Mouse (Mus musculus) lung, embryonic 15.5 days (tissue): Measurements from ENCODE around the gene Rab3c. TPM values are rescaled to one million over a fixed set of nuclear protein-coding genes. Genes with fewer than 3 reads are reported as not detected.

Experiments used
- ATAC-seq: fragments of 200-750 bp; cut with Nextera tagmentation; 2 replicates; pipeline ENCODE4 v1.8.0; 2017; ENCODE audit warnings: moderate number of reproducible peaks, borderline replicate concordance; ENCODE audit not compliant: low FRiP score, low TSS enrichment; ENCODE audit errors: extremely low read depth
- H3K27ac ChIP-seq: fragments of 300-500 bp; sonication (generic); 2 replicates; pipeline ENCODE4 v1.5.1; 2015; ENCODE audit warnings: moderate library complexity, mild to moderate bottlenecking, inconsistent platforms
- H3K27me3 ChIP-seq: fragments of 300-500 bp; sonication (generic); 2 replicates; pipeline ENCODE4 v1.6.1; 2015; ENCODE audit warnings: inconsistent platforms
- H3K36me3 ChIP-seq: fragments of 300-500 bp; sonication (generic); 2 replicates; pipeline ENCODE4 v1.6.1; 2015; ENCODE audit warnings: inconsistent platforms
- H3K4me1 ChIP-seq: fragments of 300-500 bp; sonication (generic); 2 replicates; pipeline ENCODE4 v1.6.1; 2015; ENCODE audit warnings: inconsistent platforms
- H3K4me2 ChIP-seq: fragments of 300-500 bp; sonication (generic); 2 replicates; pipeline ENCODE4 v1.6.1; 2015; ENCODE audit warnings: inconsistent platforms, mild to moderate bottlenecking, moderate library complexity
- H3K4me3 ChIP-seq: fragments of 300-500 bp; sonication (generic); 2 replicates; pipeline ENCODE4 v1.5.1; 2015; ENCODE audit warnings: mild to moderate bottlenecking, inconsistent platforms
- H3K9ac ChIP-seq: fragments of 300-500 bp; sonication (generic); 2 replicates; pipeline ENCODE4 v1.6.1; 2015; ENCODE audit warnings: inconsistent platforms
- H3K9me3 ChIP-seq: fragments of 300-500 bp; sonication (generic); 2 replicates; pipeline ENCODE4 v1.6.1; 2016; ENCODE audit warnings: inconsistent platforms
- WGBS: fragments of 180-500 bp; shearing (Covaris S2); methylation state at CpG from one replicate; pipeline ENCODE4 v1.1.7; 2015; 5-methylcytosine and 5-hydroxymethylcytosine counted together
- polyA plus RNA-seq: library from polyadenylated mRNA; unstranded; fragments of >200 nt; fragmentation: Nextera tagmentation; extraction: Ambion mirVana; gene quantifications from 2 replicates; pipeline ENCODE4 v1.2.1, GENCODE M21; 2015

Gene Rab3c
- polyA plus RNA-seq, 1 experiment from 2014 or later: 2.5 TPM

DNA sequence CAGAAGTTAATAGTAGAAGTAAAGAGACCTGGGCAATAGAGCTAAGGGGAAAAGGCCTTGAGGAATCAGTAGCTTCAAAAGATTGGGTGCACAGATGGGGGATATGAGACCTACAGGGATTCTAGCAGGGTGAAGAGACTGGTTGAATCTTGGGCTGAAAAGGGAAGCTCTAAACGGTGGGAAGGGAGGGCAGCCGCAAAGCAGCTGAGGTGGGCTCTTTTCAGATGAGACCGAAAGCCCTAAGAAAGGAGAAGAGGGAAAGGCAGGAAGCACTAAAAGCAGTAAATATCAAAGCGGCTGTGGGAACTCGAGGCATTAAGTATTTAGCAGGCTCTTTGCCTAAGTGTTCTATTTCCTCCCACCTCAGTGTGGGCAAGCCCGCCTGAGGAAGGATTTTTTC, 248.9 kb downstream of the Rab3c start:
- no peaks in the 10 kb centered on the region for H3K9me3 ChIP-seq
- no peak for ATAC-seq
- H3K27ac ChIP-seq: no peak overlapping the region
- H3K36me3 ChIP-seq: no peaks in the 10 kb centered on the region
- 26% methylated on average over 6 of the region's 6 CpGs for WGBS
- no peaks in the 10 kb centered on the region for H3K27me3 ChIP-seq
- H3K9ac ChIP-seq: no peak overlapping the region
- H3K4me1 ChIP-seq: no peaks in the 10 kb centered on the region
- no peak overlapping the region for H3K4me3 ChIP-seq
- H3K4me2 ChIP-seq: no peak overlapping the region

DNA sequence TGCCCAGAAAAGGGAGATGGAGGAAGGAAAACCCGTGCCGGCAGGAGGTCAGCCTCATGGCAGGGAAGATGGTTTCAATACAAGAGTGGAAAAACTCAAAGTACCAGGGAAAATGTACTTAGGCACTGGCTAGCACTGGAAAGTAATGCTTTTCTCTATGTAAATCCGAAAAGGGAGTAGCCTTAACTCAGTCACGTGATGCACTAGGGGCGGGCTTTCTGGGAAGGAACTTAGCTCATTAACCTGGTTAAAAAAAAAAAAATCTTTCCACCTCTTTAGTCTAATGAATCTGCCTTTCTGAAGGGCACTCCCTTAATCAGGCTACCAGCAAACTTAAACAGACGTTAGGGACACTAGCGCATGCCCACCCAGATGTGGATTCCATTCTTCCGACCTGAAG, 249.7 kb downstream of the Rab3c start:
- ATAC-seq: no peak
- WGBS: 68% methylated on average over 8 of the region's 8 CpGs
- Histone ChIP-seq H3K4me1 (no peaks in the 10 kb centered on the region), H3K27ac (no peak overlapping the region), H3K4me3 (no peak overlapping the region), H3K27me3 (no peaks in the 10 kb centered on the region), H3K9ac (no peak overlapping the region), H3K9me3 (no peaks in the 10 kb centered on the region), H3K36me3 (no peaks in the 10 kb centered on the region), H3K4me2 (no peak overlapping the region)

DNA sequence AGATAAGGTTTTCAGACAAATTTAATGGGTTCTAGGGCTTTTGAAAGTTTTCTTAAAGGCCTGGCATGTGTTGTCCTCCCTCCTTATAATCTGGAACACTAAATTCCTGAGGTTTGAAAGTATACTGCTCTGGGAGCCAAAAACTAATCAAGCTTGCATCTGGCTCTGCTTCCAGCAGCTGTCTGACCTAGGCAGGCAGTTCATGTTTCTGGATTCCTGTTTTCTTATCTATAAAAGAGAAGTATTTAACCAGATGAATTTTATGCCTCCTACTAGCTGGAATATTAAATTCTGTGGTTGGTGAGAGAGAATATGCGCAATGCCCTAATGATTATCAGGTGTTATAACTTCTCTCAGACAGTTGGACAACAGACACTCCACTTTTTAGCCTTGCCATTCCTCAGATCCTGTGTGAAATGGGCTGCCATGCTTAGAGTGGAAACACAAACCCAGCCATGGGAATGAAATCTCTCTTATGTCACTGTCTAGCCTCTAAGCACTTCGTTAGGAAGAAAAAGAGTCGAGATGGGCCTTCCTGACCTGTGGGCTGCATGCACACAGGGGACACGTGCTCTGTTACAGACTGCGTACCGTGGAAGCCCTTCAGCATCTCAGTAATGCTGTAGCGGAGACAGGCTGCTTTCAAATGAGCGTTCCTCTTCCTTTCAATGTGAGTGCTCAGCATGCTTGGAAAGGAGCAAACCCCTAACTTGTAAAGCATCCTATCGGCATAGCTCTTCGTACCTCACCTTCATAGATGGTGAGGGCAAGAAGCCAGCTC, 256.2 kb downstream of the Rab3c start:
- Histone ChIP-seq H3K4me2 (no peak overlapping the region), H3K9me3 (no peaks in the 10 kb centered on the region), H3K36me3 (no peaks in the 10 kb centered on the region), H3K4me3 (no peak overlapping the region), H3K4me1 (peaks cover 10% of the 10 kb centered on the region), H3K9ac (no peak overlapping the region), H3K27ac (no peak overlapping the region), H3K27me3 (no peaks in the 10 kb centered on the region)
- ATAC-seq: peak; percentile 31; the same call in 1 of the 2 replicates
- WGBS: 67% methylated on average over 10 of the region's 10 CpGs

DNA sequence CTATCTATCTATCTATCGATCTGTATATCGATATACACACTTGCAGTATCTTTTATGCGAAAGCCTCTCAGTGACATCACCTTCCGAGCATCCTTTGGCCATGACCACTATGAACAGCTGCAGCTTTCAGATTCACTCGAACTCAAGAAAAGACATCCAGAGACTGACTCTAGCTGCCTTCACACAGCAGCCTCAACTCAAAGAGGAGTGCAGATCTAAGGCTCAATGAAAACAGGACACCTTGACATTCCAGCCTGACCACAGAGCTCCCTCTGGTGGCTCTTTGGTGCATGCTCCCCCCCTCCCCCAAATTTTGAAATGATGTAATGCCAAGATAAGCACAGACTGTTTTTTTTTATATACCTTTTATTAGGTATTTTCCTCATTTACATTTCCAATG, 257.8 kb downstream of the Rab3c start:
- no peak overlapping the region for H3K27ac ChIP-seq
- no peaks in the 10 kb centered on the region for H3K27me3 ChIP-seq
- no peak overlapping the region for H3K9ac ChIP-seq
- H3K4me2 ChIP-seq: no peak overlapping the region
- peaks cover 19% of the 10 kb centered on the region for H3K4me1 ChIP-seq
- H3K36me3 ChIP-seq: no peaks in the 10 kb centered on the region
- no peak for ATAC-seq
- no peak overlapping the region for H3K4me3 ChIP-seq
- H3K9me3 ChIP-seq: no peaks in the 10 kb centered on the region
- 81% methylated on average over 5 of the region's 5 CpGs for WGBS

DNA sequence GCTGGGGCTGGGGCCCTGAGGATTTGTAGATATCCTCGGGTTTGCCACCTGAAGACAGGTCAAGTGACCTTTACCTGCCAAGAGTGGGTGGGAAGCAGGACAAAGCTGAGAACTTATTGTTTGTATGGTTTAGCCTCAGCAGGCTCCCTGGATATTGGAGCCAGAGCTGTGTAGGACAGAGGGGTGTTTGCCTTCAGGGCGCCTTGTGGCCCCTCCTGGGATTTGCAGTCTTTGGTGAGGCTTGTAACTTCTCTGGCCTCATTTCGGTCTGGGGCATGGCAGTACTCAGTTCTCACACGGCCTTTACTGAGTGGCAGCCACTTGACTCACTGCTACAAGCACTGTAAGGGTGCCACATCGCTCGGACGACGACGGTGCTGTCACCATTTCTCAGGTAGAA, 261.0 kb downstream of the Rab3c start:
- 44% methylated on average over 9 of the region's 9 CpGs for WGBS

DNA sequence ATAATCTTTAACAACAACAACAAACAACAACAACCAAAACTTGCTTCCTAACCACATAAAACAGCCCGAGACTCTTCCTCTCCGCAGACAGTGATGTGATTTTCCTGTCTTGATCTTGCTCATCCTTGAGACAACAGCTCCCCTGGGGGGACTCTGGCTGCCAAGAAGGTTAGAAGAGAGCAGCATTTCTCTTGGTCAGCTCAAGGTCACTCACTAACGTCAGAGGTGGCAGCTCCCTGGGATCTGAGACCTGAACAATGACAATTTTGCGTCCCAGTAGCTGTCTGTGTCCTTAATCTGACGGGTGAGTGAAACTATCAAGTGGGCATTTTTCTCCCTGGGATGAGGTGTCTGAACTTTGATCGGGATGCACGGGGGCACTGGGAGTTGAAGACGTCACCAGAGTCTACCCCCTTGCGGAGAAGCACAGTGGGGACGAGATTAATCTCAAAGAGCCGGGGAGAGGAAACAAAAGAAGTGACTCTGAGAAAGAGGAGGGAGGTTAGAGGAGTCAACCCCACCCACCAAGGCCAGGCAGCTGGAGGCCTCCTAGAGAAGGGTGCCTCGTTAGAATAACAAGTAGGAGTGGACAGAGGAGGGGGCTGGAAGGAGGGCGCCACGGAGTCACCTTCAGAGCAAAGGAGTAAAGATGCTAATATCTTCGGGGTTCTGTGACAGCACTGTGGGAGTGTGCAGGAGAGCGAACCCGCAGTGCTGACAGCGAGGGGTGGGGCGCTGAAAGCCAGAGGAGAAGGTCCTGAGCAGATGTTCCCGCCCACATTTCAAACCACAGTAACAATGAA, 261.7 kb downstream of the Rab3c start:
- H3K4me2 ChIP-seq: peak overlapping the region; percentile 89
- H3K27me3 ChIP-seq: no peaks in the 10 kb centered on the region; the same call in 1 of the 2 replicates
- peak overlapping the region; percentile 37 for H3K4me3 ChIP-seq
- no peaks in the 10 kb centered on the region for H3K36me3 ChIP-seq
- WGBS: 3% methylated on average over 20 of the region's 20 CpGs
- peak overlapping the region; percentile 19; the same call in 1 of the 2 replicates for H3K9ac ChIP-seq
- no peaks in the 10 kb centered on the region for H3K9me3 ChIP-seq
- no peak overlapping the region for H3K27ac ChIP-seq
- H3K4me1 ChIP-seq: peaks cover 15% of the 10 kb centered on the region
- ATAC-seq: peak; percentile 55; the same call in 1 of the 2 replicates

More for the DNA sequence above, 261.0 kb downstream of the Rab3c start:
- Histone ChIP-seq H3K9me3 (no peaks in the 10 kb centered on the region), H3K9ac (no peak overlapping the region), H3K4me3 (no peak overlapping the region), H3K36me3 (no peaks in the 10 kb centered on the region), H3K4me2 (peak overlapping the region; percentile 89), H3K27ac (no peak overlapping the region), H3K27me3 (no peaks in the 10 kb centered on the region; the same call in 1 of the 2 replicates), H3K4me1 (peaks cover 15% of the 10 kb centered on the region)
- peak; percentile 36; the same call in 1 of the 2 replicates for ATAC-seq

DNA sequence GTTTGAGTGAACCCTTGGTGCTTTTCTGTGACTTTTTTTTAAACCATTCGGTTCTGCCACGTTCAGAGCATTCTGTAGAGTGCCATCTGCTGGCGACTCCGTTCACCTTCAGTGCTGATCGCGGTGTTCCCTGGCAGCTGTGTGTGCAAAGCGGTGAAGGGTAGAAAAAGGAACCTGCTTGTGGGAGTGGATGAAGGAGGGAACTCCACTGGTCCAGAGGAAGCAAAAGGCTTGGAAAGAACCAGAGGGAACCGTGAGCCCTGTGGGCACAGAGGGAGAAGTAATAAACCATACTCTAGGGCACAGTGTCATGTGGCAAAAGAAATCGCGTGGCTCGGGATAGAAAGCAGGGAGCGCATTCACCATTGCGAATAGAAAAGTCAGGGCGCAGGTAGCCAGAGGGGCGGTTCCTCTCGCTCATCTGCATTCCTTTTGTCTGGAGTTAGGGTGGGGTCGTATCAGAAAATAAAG, 262.3 kb downstream of the Rab3c start:
- Histone ChIP-seq H3K4me2 (peak overlapping the region; percentile 89), H3K4me3 (peak overlapping the region; percentile 37), H3K9me3 (no peaks in the 10 kb centered on the region), H3K36me3 (no peaks in the 10 kb centered on the region), H3K9ac (0 out of 2 replicates have a peak overlapping the region, but pooled peaks have one; percentile 19), H3K27ac (no peak overlapping the region), H3K27me3 (no peaks in the 10 kb centered on the region; the same call in 1 of the 2 replicates), H3K4me1 (peaks cover 11% of the 10 kb centered on the region)
- peak; percentile 51; the same call in 1 of the 2 replicates for ATAC-seq
- 3% methylated on average over 17 of the region's 17 CpGs for WGBS

DNA sequence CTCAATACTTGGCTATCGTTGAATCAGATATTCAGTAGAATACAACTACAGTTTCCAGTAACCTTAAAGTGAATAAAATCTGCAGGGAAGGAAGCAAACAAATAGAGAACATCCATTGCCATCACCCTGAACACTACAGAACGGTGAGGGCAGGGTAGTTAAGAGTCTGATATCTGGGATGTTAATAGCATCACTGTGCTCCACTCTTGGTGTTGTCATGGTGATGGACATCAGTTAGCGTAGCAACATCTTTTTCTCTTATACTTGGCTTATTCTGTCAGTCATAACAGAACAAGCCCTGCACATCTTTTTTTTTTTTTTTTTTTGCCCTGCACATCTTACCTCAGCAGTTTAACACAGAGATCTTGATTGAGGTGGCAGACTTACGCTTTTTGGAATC, 268.8 kb downstream of the Rab3c start:
- Histone ChIP-seq H3K4me2 (no peak overlapping the region), H3K4me3 (no peak overlapping the region), H3K9ac (no peak overlapping the region), H3K4me1 (no peaks in the 10 kb centered on the region), H3K9me3 (no peaks in the 10 kb centered on the region), H3K36me3 (no peaks in the 10 kb centered on the region), H3K27me3 (no peaks in the 10 kb centered on the region; the same call in 1 of the 2 replicates), H3K27ac (no peak overlapping the region)
- 86% methylated on average over 4 of the region's 4 CpGs for WGBS
- ATAC-seq: no peak

DNA sequence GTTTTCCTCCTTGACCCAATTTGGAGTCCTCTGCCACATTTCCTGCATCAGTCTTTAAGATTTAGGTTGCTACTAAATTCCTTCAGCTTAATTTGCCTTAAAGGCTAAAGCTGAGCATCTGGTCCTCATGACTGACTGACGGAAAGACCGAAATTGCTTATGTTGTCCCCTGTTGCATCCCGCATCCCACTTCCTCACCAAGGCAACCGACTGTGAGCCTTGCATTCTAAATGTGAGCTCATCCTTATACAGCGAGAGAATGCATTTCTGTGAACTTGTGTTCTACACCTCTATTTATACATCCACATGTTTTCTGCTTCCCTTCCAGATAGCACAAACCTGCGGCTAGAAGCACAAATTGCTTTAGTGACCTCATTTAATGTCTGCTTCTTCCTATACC, 269.9 kb downstream of the Rab3c start:
- ATAC-seq: no peak
- no peak overlapping the region for H3K4me2 ChIP-seq
- H3K9me3 ChIP-seq: no peaks in the 10 kb centered on the region
- H3K27me3 ChIP-seq: no peaks in the 10 kb centered on the region; the same call in 1 of the 2 replicates
- no peak overlapping the region for H3K27ac ChIP-seq
- H3K4me1 ChIP-seq: no peaks in the 10 kb centered on the region
- no peak overlapping the region for H3K4me3 ChIP-seq
- 86% methylated on average over 6 of the region's 6 CpGs for WGBS
- no peaks in the 10 kb centered on the region for H3K36me3 ChIP-seq
- H3K9ac ChIP-seq: no peak overlapping the region

DNA sequence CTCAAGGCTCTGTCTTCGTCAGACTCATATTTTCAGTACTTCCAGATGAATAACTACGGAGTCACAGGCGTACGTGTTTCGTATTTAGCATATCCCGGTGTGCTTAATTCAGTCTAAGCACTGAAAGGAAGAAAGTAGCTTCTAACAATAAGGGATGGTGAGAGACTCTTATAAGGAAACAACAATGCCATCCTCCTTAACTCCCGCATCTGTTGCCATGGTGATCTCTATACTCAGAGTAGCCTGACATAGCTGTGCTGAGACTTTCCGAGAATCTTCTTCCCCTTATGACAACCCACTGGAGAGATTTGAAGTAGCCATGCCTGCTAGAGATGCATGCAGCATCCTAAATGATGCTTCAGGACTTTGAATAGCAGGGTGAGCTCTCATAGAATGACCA, 272.3 kb downstream of the Rab3c start:
- ATAC-seq: no peak
- no peaks in the 10 kb centered on the region for H3K9me3 ChIP-seq
- H3K4me2 ChIP-seq: no peak overlapping the region
- no peak overlapping the region for H3K4me3 ChIP-seq
- no peak overlapping the region for H3K27ac ChIP-seq
- H3K27me3 ChIP-seq: no peaks in the 10 kb centered on the region; the same call in 1 of the 2 replicates
- no peaks in the 10 kb centered on the region for H3K36me3 ChIP-seq
- WGBS: 80% methylated on average over 8 of the region's 8 CpGs
- H3K9ac ChIP-seq: no peak overlapping the region
- H3K4me1 ChIP-seq: no peaks in the 10 kb centered on the region

DNA sequence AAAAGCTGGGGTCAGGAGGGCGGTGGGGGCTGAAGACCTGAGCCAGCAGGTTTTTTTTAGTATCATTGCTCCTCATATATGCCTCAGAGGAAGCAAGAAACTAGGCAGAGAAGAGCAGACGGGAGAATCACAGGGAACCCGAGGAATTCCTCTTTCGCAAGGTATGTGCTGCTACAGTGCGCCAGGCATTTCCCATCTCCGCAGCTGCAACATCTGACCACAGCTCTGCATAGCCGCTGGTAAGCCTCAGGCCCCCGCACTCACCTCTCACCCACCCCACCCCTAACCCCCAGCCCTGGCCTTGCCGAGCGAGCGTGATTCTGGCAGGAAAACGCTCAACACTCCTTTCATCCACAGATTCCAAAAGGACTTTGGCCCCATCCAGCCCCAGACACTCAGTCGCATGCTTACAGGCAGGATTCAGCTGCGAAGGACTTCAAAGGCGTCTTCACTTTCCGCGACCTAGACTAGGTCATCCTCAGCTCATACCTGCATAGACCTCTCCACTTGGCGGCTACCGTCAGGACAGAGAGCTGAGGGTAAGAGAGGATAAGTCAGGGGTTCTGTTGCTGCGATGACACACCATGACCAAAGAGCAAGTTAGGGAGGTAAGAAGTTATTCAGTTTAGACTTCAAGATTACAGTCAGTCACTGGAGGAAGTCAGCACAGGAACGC, 274.6 kb downstream of the Rab3c start:
- no peak overlapping the region for H3K9ac ChIP-seq
- H3K4me2 ChIP-seq: no peak overlapping the region
- H3K4me3 ChIP-seq: no peak overlapping the region
- H3K27ac ChIP-seq: no peak overlapping the region
- 30% methylated on average over 21 of the region's 21 CpGs for WGBS
- no peaks in the 10 kb centered on the region; the same call in 1 of the 2 replicates for H3K27me3 ChIP-seq
- H3K4me1 ChIP-seq: no peaks in the 10 kb centered on the region
- H3K9me3 ChIP-seq: no peaks in the 10 kb centered on the region
- no peak for ATAC-seq
- no peaks in the 10 kb centered on the region for H3K36me3 ChIP-seq
